Mouse (Mus musculus) spleen, postnatal 0 days (tissue): ENCODE data around the gene Scgb2b3. TPM values are rescaled to one million over a fixed set of nuclear protein-coding genes. Genes with fewer than 3 reads are reported as not detected.

ENCODE experiments used
- polyA plus RNA-seq: library from polyadenylated mRNA; unstranded; fragments of >200 nt; fragmentation: Nextera tagmentation; extraction: Ambion mirVana; gene quantifications from 2 replicates; pipeline ENCODE4 v1.2.1, GENCODE M21; 2015

Gene Scgb2b3
- polyA plus RNA-seq = not detected in 2 replicates

DNA sequence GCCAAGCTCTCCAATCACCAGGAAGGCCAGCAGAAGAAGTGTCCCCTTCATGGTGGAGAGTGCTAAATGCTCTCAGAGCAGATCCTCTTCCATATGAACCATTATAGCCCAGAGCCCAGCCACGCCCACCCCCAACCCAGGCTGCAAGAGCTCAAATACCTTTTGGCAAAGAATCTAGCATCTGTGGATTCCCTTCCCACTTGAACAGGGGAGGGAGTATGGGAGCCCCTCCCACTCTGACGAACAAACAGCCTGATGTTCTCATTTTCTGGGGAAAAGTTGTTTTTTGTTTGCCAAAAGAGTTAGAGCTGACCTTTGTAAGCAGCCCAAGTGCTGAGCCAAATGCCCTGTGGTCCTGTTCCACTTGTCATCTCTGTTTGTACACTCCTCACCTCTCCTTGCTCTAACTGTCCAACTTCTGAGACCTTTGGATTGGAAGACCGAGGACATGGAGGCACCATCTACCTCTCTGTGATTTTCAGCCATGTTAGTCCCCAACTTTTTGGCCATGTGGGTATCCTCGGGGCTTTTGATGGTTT, at the start of gene Scgb2b3:
Gene Scgb2b3, minus strand, starts transcription at position 51 of the 539 bp plus-strand sequence.

DNA sequence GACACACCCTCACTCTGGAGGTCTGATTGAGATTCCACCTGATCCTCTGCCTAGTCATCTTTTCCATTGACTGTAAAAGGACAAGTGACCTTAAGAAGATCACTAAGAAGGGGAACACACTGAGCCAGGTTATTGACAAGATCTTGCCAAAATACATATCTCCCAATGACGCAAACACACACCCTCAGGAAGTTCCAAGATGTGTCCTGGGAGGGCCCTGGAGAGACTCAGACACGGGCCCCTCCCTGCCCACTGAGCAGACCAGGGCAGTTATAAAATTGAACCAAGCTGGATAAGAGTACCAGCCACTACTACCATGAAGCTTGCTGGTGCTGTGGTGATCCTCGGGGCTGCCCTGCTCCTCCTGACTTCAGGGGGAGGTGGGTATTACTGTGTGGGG, 13.4 kb upstream of the Scgb2b3 start, which contains the start of gene Scgb1b3:
Gene Scgb1b3, plus strand, starts transcription at position 301 of the 400 bp plus-strand sequence.

Other genes starting within 250 kb of the Scgb2b3 start
- gene Hpn, start 246.8 kb downstream of the Scgb2b3 start, polyA plus RNA-seq = 14.4 and 18.3 TPM in 2 replicates
- 3.4 and 4.9 TPM in 2 replicates for gene Scn1b, start 235.1 kb downstream of the Scgb2b3 start, polyA plus RNA-seq
- 22.1 and 28.0 TPM in 2 replicates for gene Gramd1a, start 206.2 kb downstream of the Scgb2b3 start, polyA plus RNA-seq
- not detected in 2 replicates for gene Scgb2b2, start 71.6 kb downstream of the Scgb2b3 start, polyA plus RNA-seq
- not detected in 2 replicates for gene Scgb1b2, start 70.3 kb downstream of the Scgb2b3 start, polyA plus RNA-seq
- not detected in 2 replicates for gene Scgb1b3, start 13.5 kb upstream of the Scgb2b3 start, polyA plus RNA-seq